Mouse (Mus musculus) midbrain, embryonic 12.5 days (tissue): Measurements from ENCODE around the gene Mien1. TPM values are rescaled to one million over a fixed set of nuclear protein-coding genes. Genes with fewer than 3 reads are reported as not detected.

Source experiments
- ATAC-seq: fragments of 200-750 bp; cut with Nextera tagmentation; 2 replicates; pipeline ENCODE4 v1.8.0; 2017; ENCODE audit warnings: low read depth, moderate TSS enrichment, moderate library complexity; ENCODE audit not compliant: low FRiP score
- H3K27ac ChIP-seq: fragments of 300-500 bp; sonication (generic); replicated peaks from 2 replicates; pipeline ENCODE4 v1.5.1; 2016; ENCODE audit warnings: mild to moderate bottlenecking
- H3K27me3 ChIP-seq: fragments of 300-500 bp; sonication (generic); 2 replicates; pipeline ENCODE4 v1.6.1; 2016; ENCODE audit warnings: mild to moderate bottlenecking
- H3K36me3 ChIP-seq: fragments of 300-500 bp; sonication (generic); 2 replicates; pipeline ENCODE4 v1.6.1; 2016
- H3K4me1 ChIP-seq: fragments of 300-500 bp; sonication (generic); 2 replicates; pipeline ENCODE4 v1.6.1; 2016
- H3K4me2 ChIP-seq: fragments of 300-500 bp; sonication (generic); replicated peaks from 2 replicates; pipeline ENCODE4 v1.6.1; 2016; ENCODE audit warnings: mild to moderate bottlenecking, moderate library complexity
- H3K4me3 ChIP-seq: fragments of 300-500 bp; sonication (generic); 2 replicates; pipeline ENCODE4 v1.5.1; 2016; ENCODE audit warnings: mild to moderate bottlenecking
- H3K9ac ChIP-seq: fragments of 300-500 bp; sonication (generic); replicated peaks from 2 replicates; pipeline ENCODE4 v1.6.1; 2016; ENCODE audit warnings: mild to moderate bottlenecking, moderate library complexity
- H3K9me3 ChIP-seq: fragments of 300-500 bp; sonication (generic); 2 replicates; pipeline ENCODE4 v1.6.1; 2016; ENCODE audit warnings: mild to moderate bottlenecking
- WGBS: fragments of 180-500 bp; shearing (Covaris S2); methylation state at CpG from one replicate; pipeline ENCODE4 v1.1.7; 2016; 5-methylcytosine and 5-hydroxymethylcytosine counted together
- polyA plus RNA-seq: library from polyadenylated mRNA; unstranded; fragments of >200 nt; fragmentation: Nextera tagmentation; extraction: Ambion mirVana; gene quantifications from 2 replicates; pipeline ENCODE4 v1.2.1, GENCODE M21; 2016

The Mien1 gene
- polyA plus RNA-seq, 1 experiment from 2014 or later: 163 TPM

GRCm38 (mm10) chr11:98445238-98445637 lies 6.4 kb upstream of the Mien1 start:
- H3K27ac ChIP-seq: no peak overlapping the region
- H3K4me3 ChIP-seq: no peak overlapping the region
- H3K9ac ChIP-seq: no peak overlapping the region
- ATAC-seq: no peak
- peaks cover 54% of the 10 kb centered on the region for H3K27me3 ChIP-seq
- H3K4me2 ChIP-seq: no peak overlapping the region
- H3K4me1 ChIP-seq: peaks cover 14% of the 10 kb centered on the region; the same call in 1 of the 2 replicates
- H3K36me3 ChIP-seq: no peaks in the 10 kb centered on the region
- no peaks in the 10 kb centered on the region for H3K9me3 ChIP-seq
- 50% methylated on average over 1 of the region's 1 CpGs for WGBS

GRCm38 (mm10) chr11:98443688-98444087 lies 4.9 kb upstream of the Mien1 start:
- no peaks in the 10 kb centered on the region for H3K9me3 ChIP-seq
- no peak overlapping the region for H3K4me3 ChIP-seq
- H3K36me3 ChIP-seq: no peaks in the 10 kb centered on the region
- H3K9ac ChIP-seq: no peak overlapping the region
- no peak overlapping the region for H3K4me2 ChIP-seq
- H3K27me3 ChIP-seq: peaks cover 38% of the 10 kb centered on the region
- WGBS: 94% methylated on average over 1 of the region's 1 CpGs
- H3K27ac ChIP-seq: no peak overlapping the region
- H3K4me1 ChIP-seq: peaks cover 14% of the 10 kb centered on the region; the same call in 1 of the 2 replicates
- no peak for ATAC-seq

GRCm38 (mm10) chr11:98437441-98437840 lies 1.4 kb downstream of the Mien1 start:
- WGBS: 91% methylated on average over 6 of the region's 6 CpGs
- Histone ChIP-seq H3K36me3 (peaks cover 31% of the 10 kb centered on the region), H3K27me3 (no peaks in the 10 kb centered on the region), H3K9ac (no peak overlapping the region), H3K9me3 (no peaks in the 10 kb centered on the region), H3K4me1 (peaks cover 8% of the 10 kb centered on the region), H3K4me3 (no peak overlapping the region), H3K27ac (no peak overlapping the region), H3K4me2 (no peak overlapping the region)
- no peak for ATAC-seq

GRCm38 (mm10) chr11:98435723-98436122 lies 3.1 kb downstream of the Mien1 start:
- Histone ChIP-seq H3K4me3 (no peak overlapping the region), H3K27ac (no peak overlapping the region), H3K4me2 (no peak overlapping the region), H3K4me1 (peaks cover 8% of the 10 kb centered on the region), H3K27me3 (no peaks in the 10 kb centered on the region), H3K9ac (no peak overlapping the region), H3K36me3 (peaks cover 31% of the 10 kb centered on the region), H3K9me3 (no peaks in the 10 kb centered on the region)
- ATAC-seq: no peak
- 91% methylated on average over 9 of the region's 9 CpGs for WGBS

GRCm38 (mm10) chr11:98431743-98432502 lies 6.9 kb downstream of the Mien1 start:
- H3K4me3 ChIP-seq: no peak overlapping the region
- no peak overlapping the region for H3K9ac ChIP-seq
- no peak for ATAC-seq
- 87% methylated on average over 9 of the region's 9 CpGs for WGBS
- H3K27me3 ChIP-seq: no peaks in the 10 kb centered on the region
- H3K36me3 ChIP-seq: peaks cover 39% of the 10 kb centered on the region
- H3K27ac ChIP-seq: no peak overlapping the region
- H3K4me1 ChIP-seq: no peaks in the 10 kb centered on the region
- no peaks in the 10 kb centered on the region for H3K9me3 ChIP-seq
- H3K4me2 ChIP-seq: no peak overlapping the region

GRCm38 (mm10) chr11:98428436-98428835 lies 10.4 kb downstream of the Mien1 start:
- WGBS: 87% methylated on average over 5 of the region's 5 CpGs
- no peaks in the 10 kb centered on the region for H3K4me1 ChIP-seq
- H3K4me2 ChIP-seq: no peak overlapping the region
- H3K36me3 ChIP-seq: peaks cover 14% of the 10 kb centered on the region; the same call in 1 of the 2 replicates
- no peak for ATAC-seq
- no peak overlapping the region for H3K9ac ChIP-seq
- no peaks in the 10 kb centered on the region for H3K27me3 ChIP-seq
- no peak overlapping the region for H3K4me3 ChIP-seq
- H3K27ac ChIP-seq: no peak overlapping the region
- no peaks in the 10 kb centered on the region for H3K9me3 ChIP-seq

GRCm38 (mm10) chr11:98426592-98426991 lies 12.2 kb downstream of the Mien1 start:
- Histone ChIP-seq H3K27me3 (no peaks in the 10 kb centered on the region), H3K27ac (no peak overlapping the region), H3K36me3 (peaks cover 8% of the 10 kb centered on the region; the same call in 1 of the 2 replicates), H3K4me1 (no peaks in the 10 kb centered on the region), H3K9ac (no peak overlapping the region), H3K9me3 (no peaks in the 10 kb centered on the region), H3K4me2 (no peak overlapping the region), H3K4me3 (no peak overlapping the region)
- WGBS: 90% methylated on average over 7 of the region's 7 CpGs
- ATAC-seq: no peak

- WGBS: 83% methylated on average over 10 of the region's 10 CpGs
- no peak overlapping the region for H3K4me3 ChIP-seq
- H3K4me2 ChIP-seq: no peak overlapping the region
- ATAC-seq: no peak
- H3K27me3 ChIP-seq: peaks cover 6% of the 10 kb centered on the region
- no peaks in the 10 kb centered on the region for H3K36me3 ChIP-seq
- H3K4me1 ChIP-seq: peaks cover 3% of the 10 kb centered on the region; the same call in 1 of the 2 replicates
- H3K9ac ChIP-seq: no peak overlapping the region
- H3K27ac ChIP-seq: no peak overlapping the region
- no peaks in the 10 kb centered on the region for H3K9me3 ChIP-seq
Observed at GRCm38 (mm10) chr11:98418939-98419547, 19.7 kb downstream of the Mien1 start.

- 73% methylated on average over 6 of the region's 6 CpGs for WGBS
- ATAC-seq: no peak
- Histone ChIP-seq H3K9me3 (no peaks in the 10 kb centered on the region), H3K27me3 (peaks cover 12% of the 10 kb centered on the region), H3K27ac (no peak overlapping the region), H3K4me1 (peaks cover 11% of the 10 kb centered on the region), H3K36me3 (no peaks in the 10 kb centered on the region), H3K4me2 (no peak overlapping the region), H3K4me3 (no peak overlapping the region), H3K9ac (no peak overlapping the region)
Observed at GRCm38 (mm10) chr11:98418273-98418672, 20.5 kb downstream of the Mien1 start.

GRCm38 (mm10) chr11:98417074-98417473 lies 21.7 kb downstream of the Mien1 start:
- Histone ChIP-seq H3K9me3 (no peaks in the 10 kb centered on the region), H3K4me3 (no peak overlapping the region), H3K27ac (no peak overlapping the region), H3K4me2 (no peak overlapping the region), H3K27me3 (peaks cover 22% of the 10 kb centered on the region), H3K9ac (no peak overlapping the region), H3K36me3 (no peaks in the 10 kb centered on the region), H3K4me1 (peaks cover 19% of the 10 kb centered on the region)
- WGBS: 88% methylated on average over 1 of the region's 1 CpGs
- no peak for ATAC-seq

GRCm38 (mm10) chr11:98414162-98414561 lies 24.6 kb downstream of the Mien1 start:
- Histone ChIP-seq H3K27ac (no peak overlapping the region), H3K9me3 (no peaks in the 10 kb centered on the region), H3K27me3 (peaks cover 43% of the 10 kb centered on the region), H3K9ac (no peak overlapping the region), H3K36me3 (no peaks in the 10 kb centered on the region), H3K4me2 (peak overlapping the region; percentile 97), H3K4me3 (0 out of 2 replicates have a peak overlapping the region, but pooled peaks have one; percentile 3), H3K4me1 (peaks cover 33% of the 10 kb centered on the region)
- WGBS: 28% methylated on average over 2 of the region's 2 CpGs
- ATAC-seq: no peak

GRCm38 (mm10) chr11:98413731-98414130 lies 25.1 kb downstream of the Mien1 start:
- WGBS: 27% methylated on average over 7 of the region's 7 CpGs

More at GRCm38 (mm10) chr11:98413731-98414130, 25.1 kb downstream of the Mien1 start:
- Histone ChIP-seq H3K4me1 (peaks cover 37% of the 10 kb centered on the region), H3K4me3 (peak overlapping the region; percentile 79), H3K36me3 (no peaks in the 10 kb centered on the region), H3K9me3 (no peaks in the 10 kb centered on the region), H3K27ac (no peak overlapping the region), H3K4me2 (peak overlapping the region; percentile 97), H3K9ac (peak overlapping the region; percentile 80; the same call in 1 of the 2 replicates), H3K27me3 (peaks cover 43% of the 10 kb centered on the region)
- no peak for ATAC-seq
